Mouse (Mus musculus) liver, embryonic 14.5 days (tissue): ENCODE data around the gene Tprg.

Experiments
- CTCF ChIP-seq: IDR thresholded peaks from 2 replicates; pipeline ENCODE4 v1.5.1; 2016; ENCODE audit warnings: antibody characterized with exemption, low read depth, control low read depth
- EP300 ChIP-seq: IDR thresholded peaks from 2 replicates; pipeline ENCODE4 v1.6.1; 2016; ENCODE audit warnings: antibody characterized with exemption, low read depth

DNA sequence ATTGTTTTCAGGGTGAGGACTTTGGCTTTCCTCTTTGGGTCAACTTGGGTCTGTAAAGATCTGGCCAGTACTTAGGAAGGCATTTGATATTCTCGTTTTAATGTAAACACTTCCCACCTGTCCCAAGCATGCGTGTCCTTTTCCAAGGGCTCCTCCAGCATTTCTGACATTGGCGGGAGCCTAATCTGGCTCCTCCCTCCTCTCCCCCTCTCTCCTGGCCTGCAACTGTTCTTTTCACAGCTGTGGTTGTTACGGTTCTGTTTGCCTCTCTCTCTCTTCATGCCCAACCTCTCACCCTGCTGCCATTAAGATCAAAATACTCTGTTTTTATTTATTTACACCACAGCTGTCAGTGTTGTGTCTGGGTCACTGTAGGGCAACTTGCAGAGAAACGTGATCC is 182.0 kb downstream of the Tprg start:
- TF ChIP-seq CTCF (no peak), EP300 (no peak)
